Mouse (Mus musculus) lung, embryonic 15.5 days (tissue): ENCODE measurements around the gene Gm44790. TPM values are rescaled to one million over a fixed set of nuclear protein-coding genes. Genes with fewer than 3 reads are reported as not detected.

Experiments used
- ATAC-seq: fragments of 200-750 bp; cut with Nextera tagmentation; 2 replicates; pipeline ENCODE4 v1.8.0; 2017; ENCODE audit warnings: moderate number of reproducible peaks, borderline replicate concordance; ENCODE audit not compliant: low FRiP score, low TSS enrichment; ENCODE audit errors: extremely low read depth
- H3K27ac ChIP-seq: fragments of 300-500 bp; sonication (generic); 2 replicates; pipeline ENCODE4 v1.5.1; 2015; ENCODE audit warnings: moderate library complexity, mild to moderate bottlenecking, inconsistent platforms
- H3K27me3 ChIP-seq: fragments of 300-500 bp; sonication (generic); 2 replicates; pipeline ENCODE4 v1.6.1; 2015; ENCODE audit warnings: inconsistent platforms
- H3K36me3 ChIP-seq: fragments of 300-500 bp; sonication (generic); 2 replicates; pipeline ENCODE4 v1.6.1; 2015; ENCODE audit warnings: inconsistent platforms
- H3K4me1 ChIP-seq: fragments of 300-500 bp; sonication (generic); 2 replicates; pipeline ENCODE4 v1.6.1; 2015; ENCODE audit warnings: inconsistent platforms
- H3K4me2 ChIP-seq: fragments of 300-500 bp; sonication (generic); 2 replicates; pipeline ENCODE4 v1.6.1; 2015; ENCODE audit warnings: inconsistent platforms, mild to moderate bottlenecking, moderate library complexity
- H3K4me3 ChIP-seq: fragments of 300-500 bp; sonication (generic); 2 replicates; pipeline ENCODE4 v1.5.1; 2015; ENCODE audit warnings: mild to moderate bottlenecking, inconsistent platforms
- H3K9ac ChIP-seq: fragments of 300-500 bp; sonication (generic); 2 replicates; pipeline ENCODE4 v1.6.1; 2015; ENCODE audit warnings: inconsistent platforms
- H3K9me3 ChIP-seq: fragments of 300-500 bp; sonication (generic); 2 replicates; pipeline ENCODE4 v1.6.1; 2016; ENCODE audit warnings: inconsistent platforms
- WGBS: fragments of 180-500 bp; shearing (Covaris S2); methylation state at CpG from one replicate; pipeline ENCODE4 v1.1.7; 2015; 5-methylcytosine and 5-hydroxymethylcytosine counted together
- polyA plus RNA-seq: library from polyadenylated mRNA; unstranded; fragments of >200 nt; fragmentation: Nextera tagmentation; extraction: Ambion mirVana; gene quantifications from 2 replicates; pipeline ENCODE4 v1.2.1, GENCODE M21; 2015

The Gm44790 gene
- polyA plus RNA-seq, 1 experiment from 2014 or later, result 1.3 TPM

DNA sequence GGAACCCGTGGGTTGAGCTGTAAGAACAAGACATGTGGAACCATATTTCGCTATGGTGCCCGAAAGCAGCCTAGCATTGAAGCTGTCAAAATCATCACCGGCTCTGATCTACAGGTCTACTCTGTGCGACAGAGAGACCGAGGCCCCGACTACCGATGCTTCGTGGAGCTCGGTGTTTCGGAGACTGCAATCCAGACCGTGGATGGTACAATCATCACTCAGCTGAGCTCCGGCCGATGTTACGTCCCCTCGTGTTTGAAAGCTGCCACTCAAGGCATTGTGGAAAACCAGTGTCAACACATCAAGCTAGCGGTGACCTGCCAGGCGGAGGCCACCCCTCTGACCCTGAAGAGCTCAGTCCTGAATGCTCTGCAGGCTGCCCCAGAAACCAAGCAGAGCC is 19.1 kb downstream of the Gm44790 start:
- H3K27ac ChIP-seq, result no peak overlapping the region
- 92% methylated on average over 18 of the region's 18 CpGs for WGBS
- no peaks in the 10 kb centered on the region for H3K27me3 ChIP-seq
- H3K4me2 ChIP-seq, result no peak overlapping the region
- no peak overlapping the region for H3K4me3 ChIP-seq
- H3K36me3 ChIP-seq, result peaks cover 42% of the 10 kb centered on the region
- no peaks in the 10 kb centered on the region for H3K4me1 ChIP-seq
- no peak for ATAC-seq
- no peak overlapping the region for H3K9ac ChIP-seq
- H3K9me3 ChIP-seq, result no peaks in the 10 kb centered on the region

DNA sequence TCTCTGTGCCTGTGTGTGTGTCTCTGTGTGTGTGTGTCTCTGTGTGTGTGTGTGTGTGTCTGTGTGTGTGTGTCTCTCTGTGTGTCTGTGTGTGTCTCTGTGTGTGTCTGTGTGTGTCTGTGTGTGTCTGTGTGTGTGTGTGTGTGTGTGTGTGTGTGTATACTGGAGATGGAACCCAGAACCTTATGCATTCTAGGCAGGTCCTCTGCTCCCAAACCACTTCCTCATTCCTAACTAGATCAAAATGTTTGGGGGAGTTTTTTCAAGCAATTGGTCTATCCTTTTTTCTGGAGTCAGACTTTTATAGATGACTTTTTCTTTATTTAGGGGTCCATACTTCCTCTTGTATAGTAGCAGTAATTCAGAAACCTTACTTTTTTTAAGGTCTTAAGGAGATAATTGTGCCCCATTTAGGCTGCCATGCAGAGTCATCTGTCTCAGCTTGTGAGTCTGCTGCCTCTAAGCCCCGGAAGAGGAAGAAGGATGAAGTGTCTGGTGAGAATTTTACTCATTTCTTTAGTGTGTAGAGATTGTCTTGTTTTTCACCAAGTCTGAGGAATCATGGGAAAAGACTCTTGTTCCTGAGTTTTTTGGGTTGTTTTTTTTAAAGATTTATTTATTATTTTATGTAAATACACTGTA is 20.6 kb downstream of the Gm44790 start:
- peaks cover 49% of the 10 kb centered on the region for H3K36me3 ChIP-seq
- WGBS, result 53% methylated on average over 1 of the region's 1 CpGs
- no peak overlapping the region for H3K4me3 ChIP-seq
- H3K4me2 ChIP-seq, result no peak overlapping the region
- no peak overlapping the region for H3K27ac ChIP-seq
- no peak overlapping the region for H3K9ac ChIP-seq
- ATAC-seq, result no peak
- H3K4me1 ChIP-seq, result no peaks in the 10 kb centered on the region
- no peaks in the 10 kb centered on the region for H3K27me3 ChIP-seq
- no peaks in the 10 kb centered on the region for H3K9me3 ChIP-seq

DNA sequence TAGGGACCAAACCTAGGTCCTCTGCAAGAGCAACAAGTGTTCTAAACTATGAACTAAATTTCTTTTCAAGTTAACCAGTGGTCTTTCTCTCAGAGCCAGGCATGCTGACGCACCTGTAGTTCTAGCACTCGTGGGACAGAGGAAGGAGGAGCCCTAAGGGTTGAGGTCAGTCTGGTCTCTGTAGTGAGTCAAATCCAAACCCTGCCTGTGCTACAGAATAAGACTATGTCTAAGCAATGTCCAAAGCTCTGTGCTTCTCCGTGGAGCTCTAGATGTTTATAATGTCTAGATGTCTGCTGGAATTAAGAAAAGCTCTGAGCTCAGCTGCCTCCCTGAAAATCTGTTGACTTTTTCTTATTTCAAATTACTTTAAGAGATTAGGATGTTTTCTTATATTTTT is 30.3 kb downstream of the Gm44790 start:
- Histone ChIP-seq H3K27me3 (no peaks in the 10 kb centered on the region), H3K4me3 (no peak overlapping the region), H3K4me2 (no peak overlapping the region), H3K9ac (no peak overlapping the region), H3K9me3 (no peaks in the 10 kb centered on the region), H3K36me3 (peaks cover 54% of the 10 kb centered on the region), H3K27ac (no peak overlapping the region), H3K4me1 (no peaks in the 10 kb centered on the region)
- WGBS, result 88% methylated on average over 3 of the region's 3 CpGs
- ATAC-seq, result no peak

DNA sequence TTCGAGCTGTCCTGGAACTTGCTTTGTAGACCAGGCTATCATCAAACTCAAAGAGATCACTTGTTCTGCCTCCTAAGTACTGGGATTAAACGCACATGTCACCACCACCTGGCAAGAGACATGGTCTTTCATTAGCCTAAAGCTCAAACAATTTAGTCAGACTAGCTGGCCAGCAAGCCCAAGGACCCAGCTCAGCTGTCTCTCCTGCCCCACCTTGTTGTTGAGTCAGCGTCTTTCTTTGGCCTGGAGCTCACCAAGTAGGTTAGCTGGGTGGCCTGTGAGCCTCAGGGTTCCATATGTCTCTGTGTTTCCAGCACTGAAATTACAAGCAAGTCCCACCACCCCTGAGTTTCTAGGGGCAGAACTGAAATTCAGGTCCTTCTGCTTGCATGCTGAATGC is 36.6 kb downstream of the Gm44790 start:
- H3K4me3 ChIP-seq, result no peak overlapping the region
- H3K27me3 ChIP-seq, result no peaks in the 10 kb centered on the region
- no peaks in the 10 kb centered on the region for H3K9me3 ChIP-seq
- no peak overlapping the region for H3K4me2 ChIP-seq
- no peaks in the 10 kb centered on the region for H3K4me1 ChIP-seq
- no peak overlapping the region for H3K9ac ChIP-seq
- H3K27ac ChIP-seq, result no peak overlapping the region
- 89% methylated on average over 3 of the region's 3 CpGs for WGBS
- ATAC-seq, result no peak
- H3K36me3 ChIP-seq, result peaks cover 23% of the 10 kb centered on the region; the same call in 1 of the 2 replicates

DNA sequence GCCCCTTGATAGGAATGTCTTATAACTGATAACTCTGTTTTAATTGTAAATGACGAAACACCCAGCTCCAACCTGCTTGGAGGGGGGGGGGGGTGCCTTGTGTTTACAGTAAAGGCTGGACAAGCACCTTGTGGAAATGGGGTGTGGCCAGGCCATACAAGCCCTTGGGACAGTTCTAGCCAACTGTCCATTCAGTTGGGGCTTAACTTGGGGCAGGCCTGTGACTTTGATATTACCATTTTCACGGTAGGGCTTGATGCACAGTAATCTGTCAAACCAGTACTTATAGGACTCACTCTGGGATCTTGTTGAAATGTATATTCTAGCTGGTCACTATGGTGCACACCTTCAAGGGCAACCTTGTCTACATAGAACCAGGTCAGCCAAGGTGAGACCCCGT is 44.9 kb downstream of the Gm44790 start:
- H3K27ac ChIP-seq, result peak overlapping the region; percentile 88
- H3K4me1 ChIP-seq, result peaks cover 35% of the 10 kb centered on the region
- 78% methylated on average over 3 of the region's 3 CpGs for WGBS
- no peaks in the 10 kb centered on the region for H3K27me3 ChIP-seq
- H3K4me2 ChIP-seq, result peak overlapping the region; percentile 77
- H3K9me3 ChIP-seq, result no peaks in the 10 kb centered on the region
- H3K36me3 ChIP-seq, result peaks cover 17% of the 10 kb centered on the region
- peak overlapping the region; percentile 44 for H3K4me3 ChIP-seq
- H3K9ac ChIP-seq, result no peak overlapping the region
- ATAC-seq, result no peak

DNA sequence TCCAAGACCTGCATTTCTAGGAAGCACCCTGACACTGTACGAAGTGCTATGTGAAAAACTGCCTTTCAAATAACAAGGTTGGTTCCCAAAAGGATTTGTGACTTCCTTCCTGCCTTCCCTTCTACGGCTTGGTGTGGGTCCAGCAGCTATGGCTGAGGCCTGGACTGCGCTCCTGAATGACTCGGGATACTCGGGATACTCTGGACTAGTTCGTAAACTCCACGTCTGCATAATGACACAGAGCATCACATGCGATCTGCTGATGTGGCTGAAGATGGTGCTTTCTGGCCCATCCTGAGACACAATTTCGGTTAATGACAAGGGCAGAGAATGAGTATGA is 45.3 kb downstream of the Gm44790 start:
- H3K9me3 ChIP-seq, result no peaks in the 10 kb centered on the region
- H3K4me1 ChIP-seq, result peaks cover 36% of the 10 kb centered on the region
- ATAC-seq, result peak; percentile 25
- 13% methylated on average over 9 of the region's 9 CpGs for WGBS
- H3K27ac ChIP-seq, result peak overlapping the region; percentile 88
- H3K4me2 ChIP-seq, result peak overlapping the region; percentile 77
- H3K4me3 ChIP-seq, result peak overlapping the region; percentile 44
- H3K27me3 ChIP-seq, result no peaks in the 10 kb centered on the region
- peak overlapping the region; percentile 66 for H3K9ac ChIP-seq
- peaks cover 17% of the 10 kb centered on the region for H3K36me3 ChIP-seq

DNA sequence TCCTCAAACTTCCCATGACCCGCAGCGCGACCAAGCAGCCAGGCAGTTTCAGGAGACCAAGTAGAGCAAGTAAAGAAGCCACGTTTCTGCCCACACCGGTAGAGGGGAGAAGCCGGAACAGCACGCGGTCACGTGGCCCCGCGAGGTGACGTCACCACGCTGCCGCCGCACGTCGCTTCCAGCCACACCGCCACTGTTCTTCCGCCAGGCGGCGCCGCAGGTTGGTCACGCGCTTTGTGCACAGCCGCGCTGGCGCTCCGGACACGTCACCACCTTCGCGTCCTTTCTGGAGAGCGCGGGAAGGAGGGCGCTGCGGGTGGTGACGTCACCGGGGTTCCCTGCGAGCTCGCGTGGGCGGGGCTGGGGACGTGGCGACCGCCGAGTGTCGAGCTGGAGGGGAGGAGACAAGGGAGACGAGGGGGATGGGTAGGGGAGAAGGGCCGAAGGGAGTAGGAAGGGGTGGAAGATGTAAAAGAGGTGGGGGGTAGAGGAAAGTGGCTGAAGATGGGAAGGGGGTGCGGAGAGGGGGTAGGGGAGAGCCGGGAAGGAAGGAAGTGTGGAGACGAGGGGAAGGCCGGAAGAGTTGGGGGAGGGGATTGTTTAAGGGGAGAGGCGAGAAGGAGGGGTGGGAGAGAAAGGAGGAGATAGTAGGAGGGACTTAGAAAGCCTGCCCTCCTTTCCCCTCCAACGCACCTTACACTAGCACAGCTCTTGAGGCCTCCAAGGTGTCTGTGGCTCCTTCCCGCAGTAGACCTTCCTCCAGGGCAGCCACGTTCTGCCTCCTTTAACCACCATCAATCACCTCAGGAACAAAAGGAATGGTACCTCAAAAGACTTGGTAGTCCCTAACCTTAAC is 45.9 kb downstream of the Gm44790 start:
- Histone ChIP-seq H3K4me3 (peak overlapping the region; percentile 44), H3K9ac (peak overlapping the region; percentile 66), H3K36me3 (peaks cover 16% of the 10 kb centered on the region), H3K27ac (peak overlapping the region; percentile 88), H3K4me1 (peaks cover 36% of the 10 kb centered on the region), H3K4me2 (peak overlapping the region; percentile 77), H3K9me3 (no peaks in the 10 kb centered on the region), H3K27me3 (no peaks in the 10 kb centered on the region)
- under 1% methylated on average over 56 of the region's 56 CpGs for WGBS
- peak; percentile 94 for ATAC-seq

DNA sequence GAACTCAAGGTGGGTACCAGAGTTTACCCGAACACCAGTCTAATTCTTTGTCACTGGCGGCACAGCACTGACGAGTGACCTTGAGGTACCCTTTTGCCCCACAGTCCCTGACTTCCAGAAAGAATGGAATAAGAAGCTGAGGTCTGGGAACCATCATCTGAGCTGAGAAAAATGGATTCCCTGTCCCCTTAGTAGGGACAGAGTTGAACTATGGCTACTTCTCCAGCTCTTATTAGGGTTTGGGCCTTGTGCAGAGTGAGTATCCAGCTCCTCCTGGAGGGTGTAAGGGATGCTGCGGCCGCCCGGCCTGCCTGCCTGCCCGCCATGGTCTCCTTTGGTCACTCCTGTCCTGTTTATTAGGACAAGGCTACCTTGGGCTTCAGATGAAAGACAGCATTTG is 46.6 kb downstream of the Gm44790 start:
- peak overlapping the region; percentile 44 for H3K4me3 ChIP-seq
- no peaks in the 10 kb centered on the region for H3K27me3 ChIP-seq
- peak overlapping the region; percentile 55 for H3K4me2 ChIP-seq
- H3K4me1 ChIP-seq, result peaks cover 43% of the 10 kb centered on the region
- peaks cover 15% of the 10 kb centered on the region for H3K36me3 ChIP-seq
- peak overlapping the region; percentile 23 for H3K9ac ChIP-seq
- 55% methylated on average over 7 of the region's 7 CpGs for WGBS
- no peak for ATAC-seq
- no peaks in the 10 kb centered on the region for H3K9me3 ChIP-seq
- peak overlapping the region; percentile 83 for H3K27ac ChIP-seq

DNA sequence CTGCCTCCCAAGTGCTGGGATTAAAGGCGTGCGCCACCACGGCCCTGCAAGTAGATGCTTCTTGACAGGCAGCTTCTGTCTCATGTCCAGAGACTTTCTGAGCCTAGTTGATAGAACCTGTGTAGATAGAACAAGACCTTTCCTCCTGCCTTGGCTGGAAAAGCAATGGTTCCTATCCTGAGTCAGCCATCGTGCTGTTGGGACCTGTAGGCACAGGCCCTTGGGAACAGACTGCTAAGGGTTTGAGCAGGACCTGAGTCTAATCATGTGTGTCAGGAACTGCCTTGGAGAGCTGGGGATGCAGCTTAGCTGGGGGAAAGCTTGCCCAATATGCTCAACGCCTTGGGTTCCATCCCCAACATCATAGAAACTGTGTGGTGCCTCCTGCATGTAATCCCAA is 47.6 kb downstream of the Gm44790 start:
- H3K4me1 ChIP-seq, result peaks cover 52% of the 10 kb centered on the region
- H3K36me3 ChIP-seq, result peaks cover 11% of the 10 kb centered on the region
- ATAC-seq, result no peak
- H3K4me3 ChIP-seq, result no peak overlapping the region
- no peak overlapping the region for H3K4me2 ChIP-seq
- WGBS, result 86% methylated on average over 5 of the region's 5 CpGs
- no peaks in the 10 kb centered on the region for H3K27me3 ChIP-seq
- H3K9me3 ChIP-seq, result no peaks in the 10 kb centered on the region
- peak overlapping the region; percentile 34 for H3K27ac ChIP-seq
- H3K9ac ChIP-seq, result no peak overlapping the region

DNA sequence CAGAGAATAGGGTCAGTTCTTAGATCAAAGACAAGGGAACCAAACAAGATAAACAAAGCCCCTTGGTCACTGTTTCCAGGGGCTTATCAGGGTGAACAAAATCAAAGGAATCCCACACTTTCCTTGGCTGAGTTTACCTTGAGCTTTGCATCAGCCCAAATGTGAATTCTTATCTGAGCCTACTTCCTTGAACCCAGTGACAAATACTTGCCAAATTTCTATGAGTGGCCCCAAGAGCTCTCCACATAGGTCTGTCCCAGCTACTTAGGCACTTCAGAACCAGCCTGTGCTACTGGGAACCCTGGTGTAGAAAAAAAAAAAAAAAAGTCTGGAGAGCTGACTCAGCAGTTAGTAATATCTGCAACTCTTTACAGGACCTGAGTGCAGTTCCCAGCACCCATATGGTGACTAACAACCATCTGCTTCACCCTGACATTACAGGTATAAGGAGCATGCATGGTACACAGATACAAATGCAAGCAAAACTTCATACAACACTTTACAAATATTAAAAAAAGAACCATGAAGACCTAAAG is 48.3 kb downstream of the Gm44790 start:
- H3K4me1 ChIP-seq, result peaks cover 52% of the 10 kb centered on the region
- ATAC-seq, result no peak
- peaks cover 5% of the 10 kb centered on the region; the same call in 1 of the 2 replicates for H3K36me3 ChIP-seq
- no peaks in the 10 kb centered on the region for H3K9me3 ChIP-seq
- H3K4me3 ChIP-seq, result no peak overlapping the region
- no peaks in the 10 kb centered on the region for H3K27me3 ChIP-seq
- H3K9ac ChIP-seq, result no peak overlapping the region
- no peak overlapping the region for H3K4me2 ChIP-seq
- H3K27ac ChIP-seq, result peak overlapping the region; percentile 41

DNA sequence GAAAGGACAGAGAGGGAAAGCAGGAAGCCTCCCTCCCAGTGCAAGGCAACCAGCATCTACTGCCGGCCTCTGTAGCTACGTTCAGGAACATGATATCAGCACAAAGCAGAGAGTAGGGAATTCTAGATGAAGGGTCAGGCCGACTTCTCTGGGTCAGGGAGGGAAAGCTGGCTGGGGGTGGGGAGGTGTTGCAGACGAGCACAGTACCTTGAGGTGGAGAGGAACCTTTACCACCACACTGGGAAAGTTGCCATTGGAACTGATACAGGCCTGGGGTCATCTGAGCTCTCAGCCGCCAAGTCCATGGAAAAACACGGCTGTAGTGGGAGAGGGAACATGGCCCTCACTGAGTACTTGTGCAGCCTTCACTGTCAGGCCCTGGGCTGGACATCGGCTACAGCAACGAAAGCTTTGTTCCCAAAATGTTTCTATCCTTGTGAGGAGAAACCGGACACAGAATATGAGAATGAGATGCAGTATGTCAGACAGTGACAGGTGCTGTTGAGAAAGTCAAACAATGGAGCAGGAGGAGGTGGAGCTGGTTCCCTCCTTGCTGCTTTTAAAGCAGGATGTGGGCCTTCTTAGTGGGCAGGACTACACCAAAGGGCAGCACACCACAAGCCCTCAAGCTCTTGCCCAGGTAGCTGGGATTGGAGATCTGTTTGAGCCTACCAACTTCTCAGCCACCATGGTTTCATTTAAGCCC is 49.2 kb downstream of the Gm44790 start:
- peak overlapping the region; percentile 41 for H3K27ac ChIP-seq
- H3K36me3 ChIP-seq, result no peaks in the 10 kb centered on the region
- H3K4me1 ChIP-seq, result peaks cover 59% of the 10 kb centered on the region
- no peak overlapping the region for H3K9ac ChIP-seq
- no peaks in the 10 kb centered on the region for H3K9me3 ChIP-seq
- 48% methylated on average over 9 of the region's 9 CpGs for WGBS
- no peak overlapping the region for H3K4me2 ChIP-seq
- no peak for ATAC-seq
- H3K4me3 ChIP-seq, result no peak overlapping the region
- H3K27me3 ChIP-seq, result no peaks in the 10 kb centered on the region

DNA sequence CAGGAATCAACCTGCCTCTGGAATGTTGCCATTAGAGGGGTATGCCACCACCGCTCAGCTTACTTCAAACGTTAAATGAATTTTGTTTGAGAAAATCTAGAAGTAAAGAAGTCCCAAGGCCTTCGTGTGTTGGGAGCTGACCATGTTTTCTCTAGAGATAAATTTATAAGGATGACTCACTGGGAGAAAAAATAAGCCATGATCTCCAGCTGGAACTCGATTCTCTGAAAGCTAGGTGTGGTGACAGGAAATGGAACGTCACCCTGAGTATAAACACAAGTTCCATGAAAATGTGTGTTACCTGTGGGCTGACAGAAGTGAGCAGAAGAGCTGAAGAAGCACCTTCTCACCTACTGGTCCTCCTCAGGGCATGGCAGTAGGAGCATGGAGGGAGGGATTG is 50.5 kb downstream of the Gm44790 start:
- Histone ChIP-seq H3K4me3 (no peak overlapping the region), H3K27ac (peak overlapping the region; percentile 83), H3K27me3 (no peaks in the 10 kb centered on the region), H3K9ac (no peak overlapping the region), H3K36me3 (no peaks in the 10 kb centered on the region), H3K9me3 (no peaks in the 10 kb centered on the region), H3K4me1 (peaks cover 60% of the 10 kb centered on the region), H3K4me2 (no peak overlapping the region)
- 60% methylated on average over 5 of the region's 5 CpGs for WGBS
- ATAC-seq, result no peak
